Mouse (Mus musculus) erythroblast, adult 5-6 weeks (primary cell): ENCODE measurements around the gene Slc26a1. TPM values are rescaled to one million over a fixed set of nuclear protein-coding genes. Genes with fewer than 3 reads are reported as not detected.

ENCODE experiments used
- ATAC-seq: replicated peaks from 2 replicates; pipeline ENCODE4 v1.8.0; 2016; ENCODE audit warnings: moderate number of reproducible peaks, mild to moderate bottlenecking, moderate TSS enrichment, inconsistent platforms; ENCODE audit not compliant: poor library complexity, low FRiP score, severe bottlenecking
- total RNA-seq, 2 experiments: library from RNA; stranded (forward) in 1 of 2; stranded (reverse) in 1 of 2; fragments of 150-400 nt in 1 of 2; fragments of 200-764, 138-1000 nt in 1 of 2; gene quantifications; 2 replicates each; pipeline versions ENCODE4 v1.2.3 to v1.2.4; 2015 to 2017; ENCODE audit warnings: low replicate concordance in 2 of 2

The Slc26a1 gene
- total RNA-seq, 2 experiments from 2014 or later = 0.38 to 0.68 TPM

DNA sequence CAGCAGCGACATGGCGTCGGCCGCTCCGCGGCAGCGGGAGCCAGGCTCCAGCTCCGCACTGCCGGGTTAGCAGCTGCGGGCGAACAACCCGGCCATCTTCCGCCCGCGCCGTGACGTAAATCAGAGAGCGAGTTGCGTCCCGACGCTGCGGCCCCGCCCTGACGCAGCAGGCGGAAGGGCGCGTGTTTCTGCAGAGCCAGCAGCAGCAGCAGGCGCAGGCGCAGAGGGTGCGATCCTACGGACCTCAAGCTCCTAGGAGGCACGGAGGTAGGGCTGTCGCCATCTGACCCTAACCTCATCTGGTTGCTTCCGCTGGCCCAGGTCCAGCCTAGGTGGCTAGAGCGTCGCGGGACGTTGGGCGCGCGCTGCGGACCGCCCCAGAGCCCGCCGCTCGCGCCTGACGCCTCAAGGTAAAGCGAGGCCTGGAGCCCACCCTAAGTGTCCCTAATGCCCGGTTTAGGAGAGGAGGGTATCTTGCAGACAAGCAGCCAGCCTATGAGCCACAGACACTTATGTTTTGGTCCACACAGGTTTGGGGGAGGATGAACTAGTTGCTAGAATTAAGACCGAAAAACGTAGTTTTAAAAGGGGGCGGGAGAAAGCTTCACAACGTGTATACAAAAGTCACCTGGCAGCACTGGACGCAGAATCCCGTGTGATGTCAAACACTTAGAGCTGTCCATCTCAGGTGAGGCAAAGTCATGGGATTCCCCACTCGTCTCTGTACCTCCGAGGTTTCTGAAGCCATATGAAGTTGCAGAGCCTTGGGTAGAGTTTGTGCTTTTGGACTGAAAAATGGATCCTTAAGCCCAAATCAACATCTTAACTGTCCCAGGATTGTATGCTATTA is 45.5 kb downstream of the Slc26a1 start, which contains the start of the genes Gak and Tmem175:
Gene Gak (minus strand): TSS at position 122 of the 850 bp plus-strand sequence.
Gene Tmem175 (plus strand): TSS at position 137 of the 850 bp plus-strand sequence.
- ATAC-seq = peak; percentile 99

DNA sequence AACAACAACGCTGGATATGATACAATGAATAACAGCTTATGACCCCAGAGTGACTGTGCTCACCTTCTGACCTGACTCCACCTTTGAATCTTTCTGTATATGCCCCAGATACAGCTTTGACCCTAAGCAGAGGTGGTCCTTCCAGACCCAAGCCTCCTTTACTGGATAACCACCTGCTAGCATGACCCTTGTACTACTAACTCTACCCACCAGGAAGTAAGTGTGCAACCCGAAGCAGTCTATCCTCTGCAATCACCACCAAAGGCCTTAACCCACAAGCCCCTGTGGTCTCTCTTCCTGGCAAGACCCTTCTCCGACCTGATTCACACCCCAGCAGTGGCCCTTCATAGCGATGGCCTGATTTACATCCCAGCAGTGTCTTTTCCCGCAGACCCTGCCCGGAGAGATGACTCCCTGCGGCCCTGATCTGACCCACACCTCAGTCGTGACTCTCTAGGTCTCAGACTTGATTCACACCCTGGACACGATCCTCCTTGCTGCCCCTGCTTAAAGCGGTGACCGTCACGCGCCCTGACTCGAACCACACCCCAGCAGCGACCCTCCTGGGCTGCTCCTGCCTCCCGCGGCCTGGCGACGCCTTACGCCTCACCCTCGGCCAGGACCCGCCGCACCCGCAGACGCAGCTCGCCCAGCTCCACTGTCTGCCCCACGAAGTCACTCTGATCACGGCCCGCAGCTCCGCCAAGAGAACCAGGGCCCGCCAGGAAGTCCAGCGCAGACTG is 46.3 kb downstream of the Slc26a1 start:
- ATAC-seq = peak; percentile 76

DNA sequence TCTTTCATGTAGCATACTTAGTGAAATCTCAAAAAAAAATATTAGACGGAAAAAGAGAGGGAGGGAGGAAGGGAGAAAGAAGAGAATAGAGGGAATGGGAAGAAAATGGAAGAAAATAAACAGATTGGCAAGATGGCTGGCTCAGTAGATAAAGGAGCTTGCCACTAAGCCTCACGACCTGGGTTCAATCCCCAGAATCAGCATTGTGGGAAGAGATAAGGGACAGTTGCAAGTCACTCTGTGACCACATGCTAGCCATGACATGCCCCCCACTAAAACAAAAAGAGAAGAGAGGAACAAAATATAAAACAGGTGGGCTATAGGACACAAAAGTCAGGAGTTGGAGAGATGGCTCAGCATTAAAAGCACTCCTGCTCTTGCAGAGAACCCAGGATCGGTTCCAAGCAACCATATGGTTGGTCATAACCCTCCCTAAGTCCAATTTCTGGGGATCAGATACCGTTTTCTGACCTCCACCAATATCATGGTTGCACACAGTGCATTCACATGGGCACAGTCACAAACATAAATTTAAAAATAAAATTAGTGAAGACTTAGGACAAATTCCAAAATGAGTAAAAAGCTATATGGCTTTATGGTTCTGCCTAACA is 49.2 kb downstream of the Slc26a1 start:
- ATAC-seq = no peak

DNA sequence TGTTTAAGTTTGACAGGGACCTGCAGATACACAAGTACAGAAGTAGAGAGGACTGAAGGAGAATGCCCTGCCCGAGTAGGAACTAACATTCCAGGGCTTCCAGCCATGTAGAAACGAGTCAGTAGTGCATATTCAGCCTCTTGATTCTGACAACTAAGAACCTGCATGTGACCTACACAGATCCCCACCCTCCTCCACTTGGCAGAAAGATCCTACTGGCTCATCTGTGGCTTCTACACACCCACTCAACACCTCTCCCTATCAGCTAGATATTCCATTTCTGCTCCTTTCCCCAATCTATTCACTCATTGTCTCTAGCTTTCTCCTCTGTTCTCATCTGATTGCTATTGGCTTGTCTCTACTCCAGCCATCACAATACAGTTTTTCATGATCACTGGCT is 53.5 kb downstream of the Slc26a1 start:
- no peak for ATAC-seq

Other genes starting within 250 kb of the Slc26a1 start
- 69.9 and 81.5 TPM in 2 replicates for gene Atp5k, start 241.1 kb downstream of the Slc26a1 start, total RNA-seq (2015; ENCODE audit: low replicate concordance)
- 31.2 and 92.7 TPM in 2 replicates for gene Atp5k, start 241.1 kb downstream of the Slc26a1 start, total RNA-seq (2017; ENCODE audit: low replicate concordance)
- gene Mfsd7a, start 226.7 kb downstream of the Slc26a1 start, total RNA-seq (2015; ENCODE audit: low replicate concordance) = 1.0 and 1.5 TPM in 2 replicates
- 0.43 TPM in 1 of 2 replicates, not detected in the other for gene Mfsd7a, start 226.7 kb downstream of the Slc26a1 start, total RNA-seq (2017; ENCODE audit: low replicate concordance)
- 2.5 and 10.9 TPM in 2 replicates for gene Pcgf3, start 214.3 kb downstream of the Slc26a1 start, total RNA-seq (2015; ENCODE audit: low replicate concordance)
- 2.6 and 7.7 TPM in 2 replicates for gene Pcgf3, start 214.3 kb downstream of the Slc26a1 start, total RNA-seq (2017; ENCODE audit: low replicate concordance)
- gene Cplx1, start 125.5 kb downstream of the Slc26a1 start, total RNA-seq (2015; ENCODE audit: low replicate concordance) = not detected in 2 replicates
- gene Cplx1, start 125.5 kb downstream of the Slc26a1 start, total RNA-seq (2017; ENCODE audit: low replicate concordance) = not detected in 2 replicates
- 24.8 and 36.8 TPM in 2 replicates for gene Gak, start 45.8 kb downstream of the Slc26a1 start, total RNA-seq (2015; ENCODE audit: low replicate concordance)
- gene Gak, start 45.8 kb downstream of the Slc26a1 start, total RNA-seq (2017; ENCODE audit: low replicate concordance) = 25.4 and 31.9 TPM in 2 replicates
- 3.1 and 12.5 TPM in 2 replicates for gene Tmem175, start 45.8 kb downstream of the Slc26a1 start, total RNA-seq (2015; ENCODE audit: low replicate concordance)
- gene Tmem175, start 45.8 kb downstream of the Slc26a1 start, total RNA-seq (2017; ENCODE audit: low replicate concordance) = 0.70 and 9.2 TPM in 2 replicates
- gene Idua, start 15.2 kb downstream of the Slc26a1 start, total RNA-seq (2015; ENCODE audit: low replicate concordance) = 2.9 and 8.8 TPM in 2 replicates
- gene Idua, start 15.2 kb downstream of the Slc26a1 start, total RNA-seq (2017; ENCODE audit: low replicate concordance) = 1.1 and 2.7 TPM in 2 replicates
- gene Dgkq, start 5.9 kb downstream of the Slc26a1 start, total RNA-seq (2015; ENCODE audit: low replicate concordance) = 0.96 and 4.8 TPM in 2 replicates
- gene Dgkq, start 5.9 kb downstream of the Slc26a1 start, total RNA-seq (2017; ENCODE audit: low replicate concordance) = 0.70 and 1.3 TPM in 2 replicates
- gene Fgfrl1, start 16.8 kb upstream of the Slc26a1 start, total RNA-seq (2015; ENCODE audit: low replicate concordance) = 14.0 and 15.2 TPM in 2 replicates
- 18.5 and 21.0 TPM in 2 replicates for gene Fgfrl1, start 16.8 kb upstream of the Slc26a1 start, total RNA-seq (2017; ENCODE audit: low replicate concordance)
- 2.5 TPM in 1 of 2 replicates, not detected in the other for gene Rnf212, start 99.4 kb upstream of the Slc26a1 start, total RNA-seq (2015; ENCODE audit: low replicate concordance)
- 3.1 and 5.5 TPM in 2 replicates for gene Rnf212, start 99.4 kb upstream of the Slc26a1 start, total RNA-seq (2017; ENCODE audit: low replicate concordance)
- not detected in 2 replicates for gene Tmed11, start 119.8 kb upstream of the Slc26a1 start, total RNA-seq (2015; ENCODE audit: low replicate concordance)
- gene Tmed11, start 119.8 kb upstream of the Slc26a1 start, total RNA-seq (2017; ENCODE audit: low replicate concordance) = not detected in 2 replicates
- not detected in 2 replicates for gene Vmn2r8, start 133.3 kb upstream of the Slc26a1 start, total RNA-seq (2015; ENCODE audit: low replicate concordance)
- not detected in 2 replicates for gene Vmn2r8, start 133.3 kb upstream of the Slc26a1 start, total RNA-seq (2017; ENCODE audit: low replicate concordance)
- gene Vmn2r9, start 177.0 kb upstream of the Slc26a1 start, total RNA-seq (2015; ENCODE audit: low replicate concordance) = not detected in 2 replicates
- gene Vmn2r9, start 177.0 kb upstream of the Slc26a1 start, total RNA-seq (2017; ENCODE audit: low replicate concordance) = not detected in 2 replicates